Comparison of ENCODE assay signal across 26 mouse cellular contexts in genomic region chr1:168057479-168057878, GRCm38 (mm10).
DNase-seq lines count a peak whose midpoint lies in the region; ATAC-seq and TF ChIP-seq lines count a peak whose summit lies in the region.
"Had no signal": no experiment of that assay in that cellular context is flagged by ENCODE, and none has a peak within 500 bp of the region (broad histone marks: within the 10 kb centered on the region; RNA-seq: fewer than 3 reads in every experiment).

No protein-coding gene starts in this region.

- DNase-seq in embryo, embryonic 9.5 days (ENCODE audit: extremely low spot score): peak; percentile 3
- no peak for DNase-seq in embryo, embryonic 10 days (ENCODE audit: low spot score)
- DNase-seq in hindbrain, postnatal 0 days (ENCODE audit: low spot score): no peak
- peak; percentile 26 for DNase-seq in lung, postnatal 25 days (ENCODE audit: low spot score)
- DNase-seq in layer of hippocampus, postnatal 10 days (ENCODE audit: low spot score in 2 of 2): no peak
- DNase-seq: adrenal gland, postnatal 36 days; cerebellum, adult 2 months; cerebellum, postnatal 25 days; forebrain, postnatal 0 days; gastrocnemius, postnatal 10 days; kidney, adult 11 months; kidney, postnatal 25 days; thymus, adult 2 months; thymus, postnatal 36 days had no signal

- H3K27ac ChIP-seq in hindbrain, postnatal 0 days: no peak overlapping the region
- H3K27ac ChIP-seq in hindbrain, embryonic 12.5 days: no peak overlapping the region
- H3K27ac ChIP-seq in midbrain, embryonic 16.5 days (ENCODE audit: low read length): no peak overlapping the region
- no peak overlapping the region for H3K27ac ChIP-seq in midbrain, embryonic 15.5 days
- H3K27ac ChIP-seq: embryonic facial prominence, embryonic 15.5 days; hindbrain, embryonic 13.5 days; left cerebral cortex, adult 2 months; limb, embryonic 12.5 days; liver, embryonic 15.5 days; neural tube, embryonic 13.5 days had no signal

- no peak overlapping the region for H3K4me3 ChIP-seq in hindbrain, postnatal 0 days (ENCODE audit: low read length)
- no peak overlapping the region for H3K4me3 ChIP-seq in hindbrain, embryonic 12.5 days
- H3K4me3 ChIP-seq in midbrain, embryonic 16.5 days (ENCODE audit: low read depth, low read length): no peak overlapping the region
- no peak overlapping the region for H3K4me3 ChIP-seq in midbrain, embryonic 15.5 days
- H3K4me3 ChIP-seq: embryonic facial prominence, embryonic 15.5 days; forebrain, embryonic 12.5 days; hindbrain, embryonic 13.5 days; left cerebral cortex, adult 2 months; limb, embryonic 12.5 days; liver, embryonic 15.5 days; megakaryocyte, embryonic 14.5 days; neural tube, embryonic 13.5 days had no signal

- no peak overlapping the region for H3K4me2 ChIP-seq in hindbrain, postnatal 0 days (ENCODE audit: low read depth, low read length)
- no peak overlapping the region for H3K4me2 ChIP-seq in hindbrain, embryonic 12.5 days (replicated peaks)
- no peak overlapping the region for H3K4me2 ChIP-seq in midbrain, embryonic 16.5 days (ENCODE audit: low read length)
- no peak overlapping the region for H3K4me2 ChIP-seq in midbrain, embryonic 15.5 days
- H3K4me2 ChIP-seq: embryonic facial prominence, embryonic 15.5 days; forebrain, embryonic 12.5 days; hindbrain, embryonic 13.5 days; limb, embryonic 12.5 days; liver, embryonic 15.5 days; neural tube, embryonic 13.5 days had no signal

- H3K27me3 ChIP-seq in hindbrain, postnatal 0 days (ENCODE audit: insufficient read depth, low read length): no peaks in the 10 kb centered on the region
- no peaks in the 10 kb centered on the region for H3K27me3 ChIP-seq in hindbrain, embryonic 12.5 days
- H3K27me3 ChIP-seq in midbrain, embryonic 16.5 days (ENCODE audit: control insufficient read depth, insufficient read depth, low read depth, low read length): no peaks in the 10 kb centered on the region; the same call in 1 of the 2 replicates
- no peaks in the 10 kb centered on the region for H3K27me3 ChIP-seq in midbrain, embryonic 15.5 days (replicated peaks)
- H3K27me3 ChIP-seq: embryonic facial prominence, embryonic 15.5 days; forebrain, embryonic 12.5 days; hindbrain, embryonic 13.5 days; limb, embryonic 12.5 days; liver, embryonic 15.5 days; megakaryocyte, embryonic 14.5 days; neural tube, embryonic 13.5 days had no signal

- no peaks in the 10 kb centered on the region for H3K9me3 ChIP-seq in hindbrain, postnatal 0 days (ENCODE audit: low read length)
- no peaks in the 10 kb centered on the region for H3K9me3 ChIP-seq in hindbrain, embryonic 12.5 days (replicated peaks)
- H3K9me3 ChIP-seq in midbrain, embryonic 16.5 days (replicated peaks; ENCODE audit: control insufficient read depth, low read length, poor library complexity, severe bottlenecking): no peaks in the 10 kb centered on the region
- no peaks in the 10 kb centered on the region for H3K9me3 ChIP-seq in midbrain, embryonic 15.5 days
- H3K9me3 ChIP-seq: embryonic facial prominence, embryonic 15.5 days; forebrain, embryonic 12.5 days; hindbrain, embryonic 13.5 days; limb, embryonic 12.5 days; liver, embryonic 15.5 days; megakaryocyte, embryonic 14.5 days; neural tube, embryonic 13.5 days had no signal

- H3K36me3 ChIP-seq in hindbrain, postnatal 0 days (ENCODE audit: insufficient read depth, low read length): no peaks in the 10 kb centered on the region
- H3K36me3 ChIP-seq in hindbrain, embryonic 12.5 days: no peaks in the 10 kb centered on the region
- H3K36me3 ChIP-seq in midbrain, embryonic 16.5 days (ENCODE audit: control insufficient read depth, insufficient read depth, low read length): no peaks in the 10 kb centered on the region
- no peaks in the 10 kb centered on the region for H3K36me3 ChIP-seq in midbrain, embryonic 15.5 days (replicated peaks)
- H3K36me3 ChIP-seq: embryonic facial prominence, embryonic 15.5 days; forebrain, embryonic 12.5 days; hindbrain, embryonic 13.5 days; limb, embryonic 12.5 days; liver, embryonic 15.5 days; neural tube, embryonic 13.5 days had no signal

- 50% methylated on average over 9 of the region's 9 CpGs for WGBS in hindbrain, postnatal 0 days
- WGBS in hindbrain, embryonic 12.5 days: 72% methylated on average over 9 of the region's 9 CpGs
- 57% methylated on average over 9 of the region's 9 CpGs for WGBS in midbrain, embryonic 16.5 days
- 57% methylated on average over 9 of the region's 9 CpGs for WGBS in midbrain, embryonic 15.5 days

- 0 out of 2 replicates have a peak, but pooled peaks have one; percentile 64 for ATAC-seq in hindbrain, postnatal 0 days
- ATAC-seq in hindbrain, embryonic 12.5 days (ENCODE audit: low FRiP score): no peak
- 0 out of 2 replicates have a peak, but pooled peaks have one; percentile 45 for ATAC-seq in midbrain, embryonic 16.5 days
- ATAC-seq in midbrain, embryonic 15.5 days (replicated peaks): no peak
- ATAC-seq: forebrain, postnatal 0 days; Patski had no signal

- H3K4me1 ChIP-seq in hindbrain, postnatal 0 days (ENCODE audit: insufficient read depth, low read length): no peaks in the 10 kb centered on the region
- H3K4me1 ChIP-seq in hindbrain, embryonic 12.5 days: peaks cover 8% of the 10 kb centered on the region
- H3K4me1 ChIP-seq in midbrain, embryonic 16.5 days (ENCODE audit: control insufficient read depth, insufficient read depth, low read length): 0 out of 2 replicates have a peak, but pooled peaks cover 2% of the 10 kb centered on the region
- 0 out of 2 replicates have a peak, but pooled peaks cover 6% of the 10 kb centered on the region for H3K4me1 ChIP-seq in midbrain, embryonic 15.5 days
- H3K4me1 ChIP-seq: embryonic facial prominence, embryonic 15.5 days; limb, embryonic 12.5 days; liver, embryonic 15.5 days; megakaryocyte, embryonic 14.5 days had no signal

- no peak for TF ChIP-seq CTCF in hindbrain, postnatal 0 days (IDR thresholded peaks at IDR 0.05; ENCODE audit: low read depth)

- H3K9ac ChIP-seq in hindbrain, postnatal 0 days (replicated peaks; ENCODE audit: low read length): no peak overlapping the region
- no peak overlapping the region for H3K9ac ChIP-seq in hindbrain, embryonic 12.5 days
- no peak overlapping the region for H3K9ac ChIP-seq in midbrain, embryonic 16.5 days (ENCODE audit: low read depth, low read length)
- no peak overlapping the region for H3K9ac ChIP-seq in midbrain, embryonic 15.5 days
- H3K9ac ChIP-seq: embryonic facial prominence, embryonic 15.5 days; forebrain, embryonic 12.5 days; forebrain, postnatal 0 days; hindbrain, embryonic 13.5 days; limb, embryonic 12.5 days; liver, embryonic 15.5 days; neural tube, embryonic 13.5 days had no signal

Comparison
In these comparisons a context has a peak if more than half of its experiments do, and no peak if none do; other contexts are left out.
1. DNase-seq: peak in embryo, embryonic 9.5 days (single experiment) and lung, postnatal 25 days (single experiment); none in embryo, embryonic 10 days (single experiment), hindbrain, postnatal 0 days (single experiment) and layer of hippocampus, postnatal 10 days (0 of 2).
2. ATAC-seq: peak in hindbrain, postnatal 0 days (single experiment) and midbrain, embryonic 16.5 days (single experiment); none in hindbrain, embryonic 12.5 days (single experiment) and midbrain, embryonic 15.5 days (single experiment).